Mouse (Mus musculus): Measurements from ENCODE around the gene Gm13694.
"Not testable (repeated sequence)": the region's sequence is repeated elsewhere in the genome, so short reads cannot be mapped to it uniquely, and the experiment has no call there.

Gene Gm13694

GRCm38 (mm10) chr2:83978633-83979032 is at the start of gene Gm13694:
Gm13694 (plus strand) TSS chr2:83978933.
- in situ Hi-C loops (cut with MboI; ENCODE audit: low sequenced_read_pairs) = not testable (repeated sequence)

- in situ Hi-C loops (cut with MboI; ENCODE audit: low sequenced_read_pairs) = no loop called here
Observed at GRCm38 (mm10) chr2:83929478-83930088, 49.1 kb upstream of the Gm13694 start.

GRCm38 (mm10) chr2:83940931-83941361 is 37.8 kb upstream of the Gm13694 start, which contains the start of gene Zswim2:
Zswim2 (minus strand) TSS chr2:83941228.
- in situ Hi-C loops (cut with MboI; ENCODE audit: low sequenced_read_pairs) = no loop called here

- in situ Hi-C loops (cut with MboI; ENCODE audit: low sequenced_read_pairs) = no loop called here
Observed at GRCm38 (mm10) chr2:83941378-83941777, 37.4 kb upstream of the Gm13694 start.

- in situ Hi-C loops (cut with MboI; ENCODE audit: low sequenced_read_pairs) = no loop called here
Observed at GRCm38 (mm10) chr2:83941792-83942191, 36.9 kb upstream of the Gm13694 start.

GRCm38 (mm10) chr2:83955393-83955792 is 23.3 kb upstream of the Gm13694 start, which contains the start of gene Gm13698:
Gm13698 (plus strand) TSS chr2:83955693.
- in situ Hi-C loops (cut with MboI; ENCODE audit: low sequenced_read_pairs) = not testable (repeated sequence)

GRCm38 (mm10) chr2:83961203-83961602 is 17.5 kb upstream of the Gm13694 start, which contains the start of gene Gm13693:
Gm13693 (plus strand) TSS chr2:83961503.
- in situ Hi-C loops (cut with MboI; ENCODE audit: low sequenced_read_pairs) = not testable (repeated sequence)

GRCm38 (mm10) chr2:83967013-83967412 is 11.7 kb upstream of the Gm13694 start, which contains the start of gene Gm13695:
Gm13695 (plus strand) TSS chr2:83967313.
- in situ Hi-C loops (cut with MboI; ENCODE audit: low sequenced_read_pairs) = not testable (repeated sequence)

GRCm38 (mm10) chr2:83972823-83973222 is 5.9 kb upstream of the Gm13694 start, which contains the start of gene Gm13696:
Gm13696 (plus strand) TSS chr2:83973123.
- in situ Hi-C loops (cut with MboI; ENCODE audit: low sequenced_read_pairs) = not testable (repeated sequence)

- in situ Hi-C loops (cut with MboI; ENCODE audit: low sequenced_read_pairs) = not testable (repeated sequence)
Observed at GRCm38 (mm10) chr2:83984443-83984842, 5.7 kb downstream of the Gm13694 start, which contains the start of gene Gm13697. Gm13697 (plus strand) TSS chr2:83984743.

- in situ Hi-C loops (cut with MboI; ENCODE audit: low sequenced_read_pairs) = not testable (repeated sequence)
Observed at GRCm38 (mm10) chr2:83990253-83990652, 11.5 kb downstream of the Gm13694 start, which contains the start of gene Gm13691. Gm13691 (plus strand) TSS chr2:83990553.

GRCm38 (mm10) chr2:83993639-83994255 is 15.0 kb downstream of the Gm13694 start:
- in situ Hi-C loops (cut with MboI; ENCODE audit: low sequenced_read_pairs) = not testable (repeated sequence)

- in situ Hi-C loops (cut with MboI; ENCODE audit: low sequenced_read_pairs) = not testable (repeated sequence)
Observed at GRCm38 (mm10) chr2:83994526-83994925, 15.8 kb downstream of the Gm13694 start.

GRCm38 (mm10) chr2:84008913-84009312 is 30.2 kb downstream of the Gm13694 start:
- in situ Hi-C loops (cut with MboI; ENCODE audit: low sequenced_read_pairs) = no loop called here

- in situ Hi-C loops (cut with MboI; ENCODE audit: low sequenced_read_pairs) = no loop called here
Observed at GRCm38 (mm10) chr2:84009818-84010217, 31.1 kb downstream of the Gm13694 start.

GRCm38 (mm10) chr2:84014572-84014971 is 35.8 kb downstream of the Gm13694 start:
- in situ Hi-C loops (cut with MboI; ENCODE audit: low sequenced_read_pairs) = no loop called here

GRCm38 (mm10) chr2:84016291-84016690 is 37.6 kb downstream of the Gm13694 start:
- in situ Hi-C loops (cut with MboI; ENCODE audit: low sequenced_read_pairs) = not testable (repeated sequence)

GRCm38 (mm10) chr2:84018330-84018729 is 39.6 kb downstream of the Gm13694 start:
- in situ Hi-C loops (cut with MboI; ENCODE audit: low sequenced_read_pairs) = no loop called here

- in situ Hi-C loops (cut with MboI; ENCODE audit: low sequenced_read_pairs) = no loop called here
Observed at GRCm38 (mm10) chr2:84019519-84020305, 41.0 kb downstream of the Gm13694 start.

GRCm38 (mm10) chr2:84021930-84022329 is 43.2 kb downstream of the Gm13694 start:
- in situ Hi-C loops (cut with MboI; ENCODE audit: low sequenced_read_pairs) = no loop called here

GRCm38 (mm10) chr2:84022905-84023304 is 44.2 kb downstream of the Gm13694 start:
- in situ Hi-C loops (cut with MboI; ENCODE audit: low sequenced_read_pairs) = no loop called here

Data from CH12F3 (cell line).